Mouse (Mus musculus) brain, adult 10 weeks (tissue): ENCODE data around the gene Olfr472. TPM values are rescaled to one million over a fixed set of nuclear protein-coding genes. Genes with fewer than 3 reads are reported as not detected.

ENCODE experiments used
- polyA plus RNA-seq: library from polyadenylated mRNA; stranded (reverse); fragments of 350-450 nt; fragmentation: Illumina TruSeq; extraction: RNeasy Lipid Tissue Mini Kit (QIAGEN cat#74804); gene quantifications from one replicate; pipeline ENCODE4 v1.2.3, GENCODE M21; 2015; ENCODE audit warnings: low read depth, low replicate concordance

Olfr472 gene
- not detected for polyA plus RNA-seq

DNA sequence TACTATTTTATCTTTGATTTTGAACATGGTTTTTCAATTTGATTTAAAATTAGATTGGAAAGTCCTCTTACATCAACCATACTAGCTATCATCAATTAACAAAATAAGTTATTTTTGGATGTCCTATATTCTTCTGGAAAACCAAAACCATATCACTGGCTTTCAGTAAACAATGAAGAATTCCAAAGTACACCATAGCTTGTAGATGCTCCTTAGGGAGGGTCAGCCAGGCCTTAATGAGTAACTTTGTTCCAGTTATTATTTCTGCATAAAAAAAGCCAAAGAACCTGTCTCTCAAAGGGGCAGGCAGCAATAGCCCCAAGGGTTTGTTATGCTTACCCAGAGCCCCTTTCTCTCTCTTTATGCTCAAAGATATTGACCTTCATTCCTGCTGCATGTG lies at the start of gene Olfr472:
Gene Olfr472, plus strand, starts transcription at position 301 of the 400 bp plus-strand sequence.

DNA sequence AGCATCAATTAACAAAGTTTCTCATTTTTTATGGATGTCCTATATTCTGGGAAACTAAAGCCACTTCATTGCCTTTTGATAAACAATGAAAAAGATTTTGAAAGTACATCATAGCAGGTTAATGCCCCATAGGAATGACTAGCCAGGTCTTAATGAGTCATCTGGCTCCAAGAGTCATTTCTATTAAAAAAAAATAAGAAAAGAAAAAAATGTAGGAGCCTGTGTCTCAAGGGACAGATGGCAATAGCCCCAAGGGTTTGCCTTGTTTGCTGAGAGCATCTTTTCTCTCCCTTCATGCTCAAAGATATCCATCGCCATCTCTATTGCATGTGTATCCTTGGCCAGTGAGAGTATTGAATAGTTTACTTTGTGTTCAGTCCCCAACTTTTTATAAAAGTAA lies 32.4 kb downstream of the Olfr472 start, which contains the start of gene Olfr473:
Gene Olfr473, plus strand, starts transcription at position 301 of the 400 bp plus-strand sequence.

DNA sequence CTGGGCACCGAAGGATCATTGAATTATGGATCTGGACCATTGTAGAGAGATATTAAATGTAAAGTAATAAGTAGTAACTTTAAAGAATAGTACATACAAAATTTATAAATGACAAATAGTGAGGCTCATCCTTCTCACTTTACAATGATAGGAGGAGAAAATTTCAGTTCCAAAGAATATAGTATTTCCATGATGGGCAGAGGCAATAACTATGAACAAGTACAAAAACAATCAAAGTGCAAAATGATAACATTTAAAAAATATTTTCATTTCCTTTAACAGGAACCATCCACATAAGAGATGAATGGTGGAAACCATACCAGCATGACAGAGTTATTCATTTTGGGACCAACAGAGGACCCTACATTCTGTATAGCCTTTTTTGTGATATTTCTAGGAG lies 56.6 kb downstream of the Olfr472 start, which contains the start of gene Olfr474:
Gene Olfr474, plus strand, starts transcription at position 301 of the 400 bp plus-strand sequence.

Other genes starting within 250 kb of the Olfr472 start
- gene Cyb5r2, start 139.9 kb upstream of the Olfr472 start, polyA plus RNA-seq = 0.34 TPM
- gene Ovch2, start 96.7 kb upstream of the Olfr472 start, polyA plus RNA-seq = not detected
- not detected for gene Olfr467, start 85.6 kb upstream of the Olfr472 start, polyA plus RNA-seq
- not detected for gene Olfr469, start 72.4 kb upstream of the Olfr472 start, polyA plus RNA-seq
- not detected for gene Olfr470, start 50.4 kb upstream of the Olfr472 start, polyA plus RNA-seq
- gene Olfr473, start 32.5 kb downstream of the Olfr472 start, polyA plus RNA-seq = not detected
- gene Olfr474, start 56.7 kb downstream of the Olfr472 start, polyA plus RNA-seq = not detected
- gene Olfr476, start 66.9 kb downstream of the Olfr472 start, polyA plus RNA-seq = not detected
- gene Olfr477, start 88.8 kb downstream of the Olfr472 start, polyA plus RNA-seq = not detected
- not detected for gene Olfr478, start 136.1 kb downstream of the Olfr472 start, polyA plus RNA-seq
- gene Olfr479, start 152.8 kb downstream of the Olfr472 start, polyA plus RNA-seq = not detected
- gene Olfr480, start 169.4 kb downstream of the Olfr472 start, polyA plus RNA-seq = not detected
- gene Olfr481, start 182.0 kb downstream of the Olfr472 start, polyA plus RNA-seq = not detected
- not detected for gene Olfr482, start 199.7 kb downstream of the Olfr472 start, polyA plus RNA-seq
- gene Olfr483, start 202.9 kb downstream of the Olfr472 start, polyA plus RNA-seq = not detected
- not detected for gene Olfr484, start 229.5 kb downstream of the Olfr472 start, polyA plus RNA-seq